Mouse (Mus musculus) intestine, embryonic 14.5 days (tissue): ENCODE results near the gene Ube2c. TPM values are rescaled to one million over a fixed set of nuclear protein-coding genes. Genes with fewer than 3 reads are reported as not detected.

ENCODE experiments used
- ATAC-seq: fragments of 200-750 bp; cut with Nextera tagmentation; replicated peaks from 2 replicates; pipeline ENCODE4 v1.8.0; 2017; ENCODE audit warnings: low read depth, moderate number of reproducible peaks, moderate TSS enrichment, moderate library complexity; ENCODE audit not compliant: low FRiP score, low TSS enrichment
- DNase-seq: peaks from one replicate; pipeline ENCODE4 v3.0.0-alpha.2; 2018; ENCODE audit warnings: low spot score
- H3K27ac ChIP-seq: fragments of 300-500 bp; sonication (generic); 2 replicates; pipeline ENCODE4 v1.5.1; 2014; ENCODE audit warnings: low read depth, mild to moderate bottlenecking, control low read depth
- H3K27me3 ChIP-seq: fragments of 300-500 bp; sonication (generic); replicated peaks from 2 replicates; pipeline ENCODE4 v1.6.1; 2014; ENCODE audit warnings: low read length, control low read depth; ENCODE audit not compliant: control insufficient read depth, insufficient read depth
- H3K36me3 ChIP-seq: fragments of 300-500 bp; sonication (generic); 2 replicates; pipeline ENCODE4 v1.6.1; 2014; ENCODE audit warnings: low read length, control low read depth; ENCODE audit not compliant: control insufficient read depth, insufficient read depth
- H3K4me1 ChIP-seq: fragments of 300-500 bp; sonication (generic); replicated peaks from 2 replicates; pipeline ENCODE4 v1.6.1; 2014; ENCODE audit warnings: low read length, control low read depth, mixed read lengths; ENCODE audit not compliant: control insufficient read depth, insufficient read depth
- H3K4me2 ChIP-seq: fragments of 300-500 bp; sonication (generic); 2 replicates; pipeline ENCODE4 v1.6.1; 2014; ENCODE audit warnings: low read length
- H3K4me3 ChIP-seq: fragments of 300-500 bp; sonication (generic); 2 replicates; pipeline ENCODE4 v1.5.1; 2014; ENCODE audit warnings: low read depth, low read length, control low read depth, mixed read lengths
- H3K9ac ChIP-seq: fragments of 300-500 bp; sonication (generic); 2 replicates; pipeline ENCODE4 v1.6.1; 2014; ENCODE audit warnings: mild to moderate bottlenecking, low read length
- H3K9me3 ChIP-seq: fragments of 300-500 bp; sonication (generic); 2 replicates; pipeline ENCODE4 v1.6.1; 2016; ENCODE audit warnings: low read length, control low read depth; ENCODE audit not compliant: control insufficient read depth
- WGBS: fragments of 180-500 bp; shearing (Covaris S2); extraction: QIAGEN DNeasy Blood & Tissue Kit; methylation state at CpG from one replicate; pipeline ENCODE4 v1.1.7; 2014; 5-methylcytosine and 5-hydroxymethylcytosine counted together
- polyA plus RNA-seq: library from polyadenylated mRNA; unstranded; fragments of >200 nt; fragmentation: Nextera tagmentation; extraction: Ambion mirVana; gene quantifications from 2 replicates; pipeline ENCODE4 v1.2.1, GENCODE M21; 2014

Gene Ube2c
- polyA plus RNA-seq, 1 experiment from 2014 or later, result 462 TPM

GRCm38 (mm10) chr2:164778809-164779208 is 9.1 kb downstream of the Ube2c start:
- ATAC-seq (no peak), DNase-seq (no peak)
- H3K9me3 ChIP-seq, result no peaks in the 10 kb centered on the region
- 87% methylated on average over 7 of the region's 7 CpGs for WGBS
- no peak overlapping the region for H3K4me2 ChIP-seq
- H3K36me3 ChIP-seq, result no peaks in the 10 kb centered on the region
- no peak overlapping the region for H3K27ac ChIP-seq
- no peaks in the 10 kb centered on the region for H3K4me1 ChIP-seq
- no peak overlapping the region for H3K4me3 ChIP-seq
- no peaks in the 10 kb centered on the region for H3K27me3 ChIP-seq
- H3K9ac ChIP-seq, result no peak overlapping the region

- Histone ChIP-seq H3K9me3 (no peaks in the 10 kb centered on the region), H3K4me3 (no peak within 1 kb of the TSS)
- ATAC-seq, result no peak
These were observed 9.9 kb downstream of the Ube2c start, which contains the start of gene Tnnc2 for GRCm38 (mm10) chr2:164779481-164780086. TSS of gene Tnnc2 (minus strand) at chr2:164779967.

GRCm38 (mm10) chr2:164781876-164782275 is 12.2 kb downstream of the Ube2c start:
- 70% methylated on average over 4 of the region's 4 CpGs for WGBS
- H3K4me2 ChIP-seq, result no peak overlapping the region
- ATAC-seq (no peak), DNase-seq (no peak)
- no peak overlapping the region for H3K27ac ChIP-seq
- no peaks in the 10 kb centered on the region for H3K36me3 ChIP-seq
- no peak overlapping the region for H3K9ac ChIP-seq
- no peaks in the 10 kb centered on the region for H3K27me3 ChIP-seq
- no peak overlapping the region for H3K4me3 ChIP-seq
- H3K9me3 ChIP-seq, result no peaks in the 10 kb centered on the region
- H3K4me1 ChIP-seq, result peaks cover 10% of the 10 kb centered on the region

More at GRCm38 (mm10) chr2:164779481-164780086, 9.9 kb downstream of the Ube2c start, which contains the start of gene Tnnc2:
- Histone ChIP-seq H3K4me1 (peaks cover 2% of the 10 kb centered on the region), H3K9ac (no peak within 1 kb of the TSS), H3K36me3 (no peaks in the 10 kb centered on the region), H3K27ac (no peak within 1 kb of the TSS), H3K4me2 (no peak within 1 kb of the TSS), H3K27me3 (no peaks in the 10 kb centered on the region)
- DNase-seq, result no peak
- WGBS, result 66% methylated on average over 8 of the region's 8 CpGs

- no peak for DNase-seq
- peaks cover 13% of the 10 kb centered on the region for H3K4me1 ChIP-seq
- H3K9ac ChIP-seq, result no peak overlapping the region
- H3K4me3 ChIP-seq, result no peak overlapping the region
- H3K27me3 ChIP-seq, result no peaks in the 10 kb centered on the region
- WGBS, result 73% methylated on average over 7 of the region's 7 CpGs
- no peaks in the 10 kb centered on the region for H3K9me3 ChIP-seq
- no peak for ATAC-seq
- no peak overlapping the region for H3K4me2 ChIP-seq
- peaks cover 3% of the 10 kb centered on the region; the same call in 1 of the 2 replicates for H3K36me3 ChIP-seq
- no peak overlapping the region for H3K27ac ChIP-seq
These were observed 14.4 kb downstream of the Ube2c start for GRCm38 (mm10) chr2:164783926-164784581.

- Histone ChIP-seq H3K27ac (peak overlapping the region; percentile 87), H3K27me3 (no peaks in the 10 kb centered on the region), H3K9ac (peak overlapping the region; percentile 69), H3K4me1 (peaks cover 13% of the 10 kb centered on the region), H3K4me3 (peak overlapping the region; percentile 70), H3K4me2 (peak overlapping the region; percentile 81), H3K9me3 (no peaks in the 10 kb centered on the region), H3K36me3 (peaks cover 8% of the 10 kb centered on the region)
- 4% methylated on average over 7 of the region's 7 CpGs for WGBS
- ATAC-seq, result no peak
- DNase-seq, result no peak
These were observed 15.2 kb downstream of the Ube2c start for GRCm38 (mm10) chr2:164784869-164785420.

GRCm38 (mm10) chr2:164785481-164786387 is 16.0 kb downstream of the Ube2c start, which contains the start of gene Snx21:
TSS of gene Snx21 (plus strand) at chr2:164785823.
- WGBS, result under 1% methylated on average over 81 of the region's 89 CpGs
- ATAC-seq, result peak; percentile 91
- H3K4me3 ChIP-seq, result peak within 1 kb of the TSS; percentile 70
- peak within 1 kb of the TSS; percentile 69 for H3K9ac ChIP-seq
- H3K36me3 ChIP-seq, result peaks cover 15% of the 10 kb centered on the region
- DNase-seq, result peak; percentile 94
- H3K9me3 ChIP-seq, result no peaks in the 10 kb centered on the region
- peaks cover 13% of the 10 kb centered on the region for H3K4me1 ChIP-seq
- H3K27ac ChIP-seq, result peak within 1 kb of the TSS; percentile 87
- no peaks in the 10 kb centered on the region for H3K27me3 ChIP-seq
- H3K4me2 ChIP-seq, result peak within 1 kb of the TSS; percentile 81

- DNase-seq, result no peak
- peak; percentile 9 for ATAC-seq
- WGBS, result 5% methylated on average over 15 of the region's 15 CpGs
These were observed 16.7 kb downstream of the Ube2c start for GRCm38 (mm10) chr2:164786388-164786885.

GRCm38 (mm10) chr2:164787032-164787431 is 17.3 kb downstream of the Ube2c start:
- peaks cover 28% of the 10 kb centered on the region for H3K36me3 ChIP-seq
- no peaks in the 10 kb centered on the region for H3K9me3 ChIP-seq
- no peaks in the 10 kb centered on the region for H3K27me3 ChIP-seq
- H3K4me2 ChIP-seq, result peak overlapping the region; percentile 81
- WGBS, result 83% methylated on average over 3 of the region's 3 CpGs
- peak overlapping the region; percentile 70 for H3K4me3 ChIP-seq
- ATAC-seq (no peak), DNase-seq (no peak)
- no peak overlapping the region; the same call in 1 of the 2 replicates for H3K9ac ChIP-seq
- H3K4me1 ChIP-seq, result peaks cover 13% of the 10 kb centered on the region
- no peak overlapping the region for H3K27ac ChIP-seq

More at GRCm38 (mm10) chr2:164786388-164786885, 16.7 kb downstream of the Ube2c start:
- Histone ChIP-seq H3K4me3 (peak overlapping the region; percentile 70), H3K36me3 (peaks cover 22% of the 10 kb centered on the region), H3K27ac (peak overlapping the region; percentile 87), H3K9me3 (no peaks in the 10 kb centered on the region), H3K27me3 (no peaks in the 10 kb centered on the region), H3K4me1 (peaks cover 13% of the 10 kb centered on the region), H3K4me2 (peak overlapping the region; percentile 81), H3K9ac (peak overlapping the region; percentile 69)
